Mouse (Mus musculus) right cerebral cortex, postnatal 14 days (tissue): Measurements from ENCODE around the gene Hist2h2aa2.
"Not testable (repeated sequence)": the region's sequence is repeated elsewhere in the genome, so short reads cannot be mapped to it uniquely, and the experiment has no call there.

Source experiments
- DNase-seq: peaks from one replicate; pipeline ENCODE4 v3.0.0; 2022

The Hist2h2aa2 gene

GRCm38 (mm10) chr3:96261623-96262022, 21.5 kb upstream of the Hist2h2aa2 start:
- no peak for DNase-seq

DNA sequence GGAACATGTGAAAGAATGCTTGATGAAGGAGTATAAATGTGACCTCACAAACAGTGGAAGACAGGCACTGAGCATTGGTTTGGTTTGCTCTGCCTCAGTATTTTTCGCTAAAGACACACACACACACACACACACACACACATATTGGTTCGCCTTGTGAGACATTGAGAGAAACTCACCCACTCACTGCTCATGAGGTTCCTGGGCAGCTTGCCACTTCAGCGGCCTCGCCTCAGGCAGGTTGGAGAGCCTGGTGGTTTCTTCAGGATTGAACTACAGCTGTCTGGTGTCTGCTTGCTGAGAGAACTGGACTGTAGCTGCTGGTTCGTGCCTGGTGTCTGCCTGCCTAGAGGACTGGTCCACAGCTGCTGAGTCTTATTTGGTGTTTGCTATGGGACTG, 20.1 kb upstream of the Hist2h2aa2 start:
- no peak for DNase-seq

DNA sequence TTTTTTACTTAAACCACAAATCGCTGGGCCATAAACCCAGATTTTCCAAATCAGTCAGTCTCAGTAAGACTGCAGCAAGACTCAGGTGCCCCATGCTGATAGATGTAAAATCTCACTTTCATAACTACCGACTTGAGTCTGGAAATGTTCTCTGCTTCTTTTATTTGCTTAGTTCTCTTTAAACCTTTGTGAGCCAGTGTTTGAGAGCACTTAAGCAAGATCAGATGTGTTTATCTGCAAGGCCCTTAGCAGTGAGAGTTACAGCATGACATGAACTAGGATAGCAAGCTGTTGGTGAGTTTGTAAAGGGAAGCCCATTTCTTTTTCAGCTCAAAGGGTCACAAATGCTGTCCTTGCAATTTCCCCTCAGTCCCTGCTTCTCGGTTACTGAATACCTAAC, 17.1 kb upstream of the Hist2h2aa2 start:
- no peak for DNase-seq

DNA sequence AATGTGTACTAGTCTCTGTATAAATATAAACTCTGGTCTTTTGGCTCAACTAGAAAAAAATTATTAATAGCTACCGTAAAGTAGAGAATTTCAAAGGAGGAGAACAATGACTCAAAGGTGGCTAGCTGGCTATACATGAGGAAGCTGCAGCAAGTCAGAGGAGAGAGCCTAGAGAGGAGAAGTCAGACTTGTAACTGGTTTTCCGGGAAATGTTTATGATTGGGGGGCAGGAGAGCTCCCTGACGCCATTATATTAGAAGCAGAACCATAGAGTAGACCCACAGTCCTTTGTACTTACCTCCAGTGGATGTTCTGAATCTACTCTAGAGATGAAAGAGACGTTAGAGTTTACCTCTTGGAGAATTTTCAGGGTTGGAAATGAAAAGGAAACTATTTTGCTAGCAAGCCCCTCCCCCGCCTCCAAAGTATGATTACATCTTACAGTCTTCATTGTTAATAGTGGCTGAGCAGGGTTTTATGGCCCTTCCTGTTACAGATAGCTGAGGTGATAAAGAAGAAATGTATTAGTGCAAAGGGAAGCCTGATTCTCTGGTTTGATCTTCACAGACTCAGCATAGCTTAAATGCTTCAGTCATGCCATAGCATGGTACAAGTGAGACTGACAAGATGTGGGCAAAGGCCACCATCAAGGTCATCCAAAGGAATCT, 16.0 kb upstream of the Hist2h2aa2 start:
- DNase-seq: no peak

GRCm38 (mm10) chr3:96254683-96255355, 14.7 kb upstream of the Hist2h2aa2 start:
- DNase-seq: no peak

GRCm38 (mm10) chr3:96251787-96252186, 11.7 kb upstream of the Hist2h2aa2 start:
- DNase-seq: no peak

DNA sequence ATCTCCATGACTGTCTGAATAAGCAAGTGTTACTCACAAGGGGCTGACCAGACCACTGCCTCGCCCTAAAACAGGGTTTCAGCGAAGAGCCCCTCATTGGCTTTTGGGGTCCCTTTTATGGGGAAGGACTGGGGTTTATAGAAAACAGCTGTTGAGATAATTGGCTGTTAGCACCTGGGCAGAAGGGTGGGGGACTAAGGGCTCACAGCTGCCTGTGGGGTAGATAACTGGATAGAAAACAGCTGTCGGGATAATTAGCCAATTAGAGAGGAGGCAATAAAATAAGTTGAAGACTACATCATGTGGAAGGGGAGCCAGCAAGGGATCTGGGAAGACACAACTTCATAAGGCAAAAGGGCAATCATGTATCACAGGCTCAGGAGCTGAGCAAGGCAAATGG, 10.8 kb upstream of the Hist2h2aa2 start:
- DNase-seq: no peak

- no peak for DNase-seq
Observed at GRCm38 (mm10) chr3:96249034-96249345, 8.9 kb upstream of the Hist2h2aa2 start.

DNA sequence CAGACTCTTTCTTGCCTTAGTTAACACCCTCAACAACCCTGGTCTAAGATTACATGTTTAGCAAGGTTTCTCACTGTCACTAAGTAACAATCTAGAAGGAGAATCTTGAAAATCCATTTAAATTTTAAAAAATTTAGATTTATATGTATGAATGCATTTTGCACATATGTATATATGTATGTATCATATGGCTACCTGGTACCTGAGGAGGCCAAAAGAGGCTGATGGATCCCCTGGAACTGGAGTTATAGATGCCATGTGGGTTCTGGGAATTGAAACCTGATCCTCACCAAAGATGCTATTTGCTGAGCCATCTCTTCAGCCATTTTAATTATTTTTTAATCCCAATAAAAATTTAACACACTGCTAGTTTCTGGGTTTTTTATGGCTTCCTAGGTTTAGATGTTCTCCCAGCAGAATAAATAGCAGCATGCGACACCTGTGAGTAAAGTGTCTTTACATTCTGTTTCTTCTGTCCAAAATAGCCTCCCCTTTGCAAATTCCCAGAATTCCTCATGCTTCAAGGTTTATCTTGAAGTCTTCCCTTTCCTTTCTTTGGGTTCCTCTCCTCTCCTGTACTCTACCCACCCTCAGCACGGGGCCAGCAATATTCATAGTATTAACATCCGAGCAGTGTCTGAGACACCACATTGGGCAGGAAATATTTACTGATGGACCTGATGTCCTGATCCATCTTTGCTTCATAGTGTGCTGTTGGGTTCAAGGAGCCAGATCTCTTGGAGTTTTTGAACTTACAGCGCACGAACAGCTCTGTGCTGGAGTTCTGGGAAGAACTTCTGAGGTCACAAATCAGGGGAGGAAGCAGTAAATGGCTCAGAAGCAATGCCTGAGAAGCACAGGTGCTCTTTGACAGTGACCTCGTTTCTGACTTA, 8.3 kb upstream of the Hist2h2aa2 start:
- no peak for DNase-seq

DNA sequence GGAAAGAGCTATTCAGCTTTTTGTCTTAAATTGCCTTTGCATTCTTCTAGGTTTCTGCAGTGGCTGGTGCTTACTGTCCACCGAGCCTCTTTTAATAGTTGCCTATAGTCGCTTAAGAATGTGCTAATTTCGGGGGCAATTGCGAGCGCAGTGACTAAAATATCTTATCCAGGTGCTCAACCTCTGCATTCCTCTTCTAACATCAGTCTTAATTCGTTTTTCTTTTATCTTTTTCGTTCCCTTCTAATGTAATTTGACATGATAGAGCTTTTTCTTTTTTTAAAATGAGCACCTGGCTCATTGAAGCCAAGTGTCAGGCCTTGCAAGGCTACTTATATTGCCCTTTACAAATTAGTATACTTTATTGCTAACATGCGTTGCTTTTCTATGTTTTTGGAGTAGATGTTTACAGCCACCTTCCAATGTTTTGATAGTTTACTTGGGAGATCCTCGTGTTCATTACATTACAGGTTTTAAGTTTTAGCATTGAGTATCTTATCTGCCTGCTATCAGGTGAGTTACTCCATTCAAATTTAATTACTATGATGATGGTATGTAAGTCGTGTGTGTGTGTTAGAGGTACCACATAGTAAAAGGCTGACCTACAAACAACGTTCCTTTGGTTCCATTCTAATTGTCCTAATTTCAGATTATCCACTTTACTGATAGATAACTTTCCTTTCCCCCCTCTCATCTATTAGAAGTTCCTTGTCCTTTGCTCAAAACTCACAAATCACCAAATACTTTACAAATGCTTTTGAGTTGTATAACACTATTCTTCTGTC, 7.5 kb upstream of the Hist2h2aa2 start:
- DNase-seq: no peak

GRCm38 (mm10) chr3:96246427-96246856, 6.4 kb upstream of the Hist2h2aa2 start, which contains the start of gene Hist2h3c1:
Gene Hist2h3c1, plus strand, starts transcription at chr3:96246685.
- DNase-seq: not testable (repeated sequence)

GRCm38 (mm10) chr3:96246018-96246417, 5.9 kb upstream of the Hist2h2aa2 start:
- not testable (repeated sequence) for DNase-seq

DNA sequence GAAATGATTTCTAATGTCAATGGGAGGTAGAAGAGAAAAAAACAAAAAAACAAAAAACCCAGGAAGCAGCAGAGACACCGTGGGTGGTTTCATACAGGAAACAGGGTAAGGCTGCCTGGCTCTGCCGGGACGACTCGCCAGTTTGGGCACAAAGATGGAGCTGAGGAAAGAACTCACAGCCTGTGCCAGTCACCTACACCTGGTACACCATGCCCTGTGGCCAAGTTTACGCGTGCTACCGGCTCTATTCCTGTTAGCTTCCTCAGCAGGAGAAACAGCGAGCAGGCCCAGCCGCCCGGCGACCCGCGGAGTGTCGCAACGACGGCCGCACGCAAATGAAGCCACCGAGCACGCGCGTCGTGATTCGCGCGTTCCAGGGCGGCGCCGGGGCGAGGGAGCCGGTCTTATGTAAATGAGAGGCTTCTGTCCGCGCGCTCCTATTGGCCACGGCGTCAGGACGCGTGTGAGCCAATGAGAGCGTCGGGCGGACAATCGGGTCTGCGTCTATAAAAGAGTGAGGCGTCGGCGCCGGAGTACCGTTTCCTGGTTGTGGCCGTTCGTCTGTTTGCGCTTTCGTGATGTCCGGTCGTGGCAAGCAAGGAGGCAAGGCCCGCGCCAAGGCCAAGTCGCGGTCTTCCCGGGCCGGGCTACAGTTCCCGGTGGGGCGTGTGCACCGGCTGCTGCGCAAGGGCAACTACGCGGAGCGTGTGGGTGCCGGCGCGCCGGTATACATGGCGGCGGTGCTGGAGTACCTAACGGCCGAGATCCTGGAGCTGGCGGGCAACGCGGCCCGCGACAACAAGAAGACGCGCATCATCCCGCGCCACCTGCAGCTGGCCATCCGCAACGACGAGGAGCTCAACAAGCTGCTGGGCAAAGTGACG, 5.2 kb upstream of the Hist2h2aa2 start, which contains the start of gene Hist2h2aa1:
Gene Hist2h2aa1 (plus strand): TSS at position 495 of the 884 bp plus-strand sequence.
- DNase-seq: peak; percentile 80

DNA sequence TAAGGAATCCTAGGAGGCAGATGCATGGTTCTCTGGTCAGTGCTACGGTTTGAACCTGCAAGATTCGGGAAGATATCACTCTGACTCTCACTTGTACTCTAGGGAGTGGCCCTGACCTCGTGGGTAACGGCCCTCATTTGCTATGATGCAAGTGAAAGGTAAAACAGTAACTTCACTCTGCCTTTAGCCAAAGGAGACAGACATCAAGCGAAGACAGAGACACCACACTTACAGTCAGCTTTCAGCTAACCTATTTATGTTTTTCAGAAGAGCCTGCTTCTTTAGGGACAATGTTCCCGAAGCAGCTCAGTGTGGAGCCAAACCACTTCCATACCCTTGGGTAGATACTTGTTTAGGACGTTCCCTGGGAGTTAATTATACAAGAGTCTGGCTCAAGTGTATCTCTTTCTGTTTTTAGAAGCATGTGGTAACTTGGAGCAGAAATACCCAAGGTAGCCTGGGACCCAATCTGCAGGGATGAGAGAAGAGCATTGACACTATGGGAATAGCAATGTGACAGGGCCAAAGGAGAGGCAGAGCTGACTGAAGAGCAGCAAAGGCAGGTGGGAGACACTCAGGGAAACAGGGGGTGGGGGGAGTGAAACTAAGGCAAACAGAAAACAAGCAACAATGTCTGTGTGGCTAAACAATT, 4.0 kb upstream of the Hist2h2aa2 start:
- DNase-seq: no peak

DNA sequence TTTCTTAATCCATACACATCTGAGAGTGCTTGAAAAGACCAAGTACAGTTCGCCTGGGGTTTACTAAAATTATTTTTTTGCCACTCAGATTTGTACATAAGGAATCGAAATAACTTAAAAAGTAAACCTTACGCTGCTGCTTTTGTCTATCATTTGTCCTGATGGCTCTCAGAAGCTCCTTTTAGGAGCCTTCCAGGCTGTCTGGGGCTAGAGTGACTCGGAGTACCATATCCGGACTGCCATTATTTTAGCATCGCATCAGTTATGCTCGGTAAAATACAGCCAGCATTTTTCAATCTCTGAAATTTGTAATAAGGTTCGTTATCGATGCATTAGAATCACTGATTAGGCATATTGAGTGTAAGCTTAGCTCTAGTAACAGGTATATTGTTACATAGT, 722 bp upstream of the Hist2h2aa2 start:
- DNase-seq: no peak

GRCm38 (mm10) chr3:96238954-96239793, 902 bp downstream of the Hist2h2aa2 start, which contains the start of gene Hist2h3c2:
Gene Hist2h3c2, minus strand, starts transcription at chr3:96239127.
- DNase-seq: not testable (repeated sequence)

DNA sequence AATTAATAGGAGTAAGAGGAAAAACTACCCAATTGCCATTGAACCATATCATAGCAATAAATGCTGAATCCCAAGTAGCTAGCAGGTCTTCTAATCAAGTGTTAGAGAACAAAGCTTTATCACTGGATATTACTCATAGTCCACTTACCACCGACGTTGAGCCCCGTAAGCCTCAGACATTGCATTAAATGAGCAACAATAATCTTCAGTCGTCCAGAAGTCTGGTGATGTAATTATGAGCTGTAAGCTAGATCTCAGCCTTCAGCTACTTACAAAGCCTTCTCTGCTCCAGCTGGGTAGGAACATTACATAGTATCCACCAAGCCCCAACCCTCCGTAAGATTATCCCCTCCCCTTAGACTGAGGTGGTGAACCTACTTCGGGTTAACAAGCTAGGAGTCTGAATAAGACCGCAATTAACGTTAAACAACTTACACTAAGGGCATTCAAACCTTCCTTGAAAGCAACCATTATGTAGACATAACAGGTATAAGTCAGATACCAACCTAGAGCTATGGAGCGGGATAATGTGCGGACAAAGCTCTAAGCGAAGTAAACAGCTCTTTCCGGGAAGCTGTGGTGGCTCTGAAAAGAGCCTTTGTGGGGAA, 2.1 kb downstream of the Hist2h2aa2 start:
- no peak for DNase-seq

GRCm38 (mm10) chr3:96237335-96237903, 2.7 kb downstream of the Hist2h2aa2 start:
- no peak for DNase-seq

GRCm38 (mm10) chr3:96236834-96237334, 3.2 kb downstream of the Hist2h2aa2 start:
- DNase-seq: no peak
